ENCODE assay signal across 8 mouse cellular contexts in the genomic region with DNA sequence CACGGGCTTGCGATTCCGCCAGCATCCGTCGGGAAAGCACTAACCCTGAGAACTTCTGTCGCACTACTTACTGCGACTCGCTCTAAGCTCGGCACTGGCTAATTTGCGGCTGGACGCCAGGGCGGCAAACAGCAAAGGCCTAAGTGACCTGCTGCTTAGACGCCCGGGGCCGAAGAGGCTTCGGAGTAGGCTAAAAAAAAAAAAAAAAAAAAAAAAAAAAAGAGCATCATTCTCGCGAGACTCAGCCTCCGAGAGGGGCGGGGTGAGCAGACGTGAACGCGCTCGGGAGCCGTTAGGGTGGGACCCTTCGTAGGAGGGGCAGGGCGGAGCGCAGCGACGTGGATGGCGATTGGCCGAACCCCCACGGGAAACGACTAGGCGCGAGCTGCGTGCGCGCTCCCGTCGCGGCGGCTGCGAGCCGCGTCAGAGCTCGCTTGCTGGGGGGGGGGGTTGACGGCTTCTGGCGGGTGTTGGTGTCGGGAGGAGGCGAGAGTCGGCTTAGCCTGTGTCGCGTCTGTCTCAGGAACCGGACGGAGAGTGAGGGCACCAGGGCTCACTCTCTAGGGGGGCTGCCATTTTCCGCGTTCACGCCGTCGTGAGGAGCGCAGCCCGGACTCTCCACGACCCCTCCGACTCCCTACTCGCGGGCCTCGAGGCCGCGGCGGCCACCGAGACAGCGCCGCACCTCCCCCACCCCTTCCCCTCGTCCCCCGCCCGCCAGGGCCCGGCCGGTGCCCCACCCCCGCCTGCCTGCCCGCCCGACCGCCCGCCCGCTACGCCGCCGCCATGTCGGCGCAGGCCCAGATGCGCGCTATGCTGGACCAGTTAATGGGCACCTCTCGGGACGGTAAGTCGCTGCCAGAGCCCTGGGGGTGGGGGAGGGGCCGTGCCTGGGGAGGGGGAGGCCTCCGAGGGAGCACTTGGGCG. TPM values are rescaled to one million over a fixed set of nuclear protein-coding genes. Genes with fewer than 3 reads are reported as not detected.
A peak's percentile ranks its signal among the peaks of the same experiment; 100 is the strongest.
DNase-seq lines count a peak whose midpoint lies in the region; ATAC-seq lines count a peak whose summit lies in the region.

A gene (plus strand): TSS at position 273 of the 927 bp plus-strand sequence.

- peak; percentile 91 for ATAC-seq in heart, embryonic 13.5 days (ENCODE audit: extremely low read depth, insufficient number of reproducible peaks, low FRiP score, low TSS enrichment)
- peak; percentile 76 for ATAC-seq in liver, embryonic 12.5 days
- ATAC-seq in stomach, embryonic 15.5 days (ENCODE audit: insufficient read depth, low FRiP score, low read depth) = peak; percentile 89

- no peaks in the 10 kb centered on the region for H3K9me3 ChIP-seq in heart, embryonic 13.5 days
- H3K9me3 ChIP-seq in liver, embryonic 12.5 days (replicated peaks) = no peaks in the 10 kb centered on the region
- no peaks in the 10 kb centered on the region for H3K9me3 ChIP-seq in stomach, embryonic 15.5 days

- whole genome bisulfite sequencing in heart, embryonic 13.5 days = under 1% methylated on average over 97 of the region's 98 CpGs
- under 1% methylated on average over 80 of the region's 98 CpGs for WGBS in liver, embryonic 12.5 days (ENCODE audit: insufficient replicate concordance)
- WGBS in stomach, embryonic 15.5 days = under 1% methylated on average over 93 of the region's 98 CpGs

- H3K36me3 ChIP-seq in heart, embryonic 13.5 days = peaks cover 12% of the 10 kb centered on the region
- H3K36me3 ChIP-seq in liver, embryonic 12.5 days = peaks cover 23% of the 10 kb centered on the region
- no peaks in the 10 kb centered on the region for H3K36me3 ChIP-seq in stomach, embryonic 15.5 days

- peak within 1 kb of the TSS; percentile 99 for H3K27ac ChIP-seq in brown adipose tissue, adult 24 weeks (replicated peaks; ENCODE audit: low read depth, low read length)
- H3K27ac ChIP-seq in heart, embryonic 13.5 days (replicated peaks) = peak within 1 kb of the TSS; percentile 99
- peak within 1 kb of the TSS; percentile 100 for H3K27ac ChIP-seq in liver, embryonic 12.5 days
- peak within 1 kb of the TSS; percentile 100 for H3K27ac ChIP-seq in stomach, embryonic 15.5 days

- H3K27me3 ChIP-seq in heart, embryonic 13.5 days (replicated peaks) = no peaks in the 10 kb centered on the region
- H3K27me3 ChIP-seq in liver, embryonic 12.5 days (replicated peaks) = no peaks in the 10 kb centered on the region
- no peaks in the 10 kb centered on the region for H3K27me3 ChIP-seq in stomach, embryonic 15.5 days (replicated peaks)

- peak within 1 kb of the TSS; percentile 74 for H3K4me2 ChIP-seq in heart, embryonic 13.5 days
- peak within 1 kb of the TSS; percentile 77 for H3K4me2 ChIP-seq in liver, embryonic 12.5 days
- H3K4me2 ChIP-seq in stomach, embryonic 15.5 days = peak within 1 kb of the TSS; percentile 64

- H3K9ac ChIP-seq in heart, embryonic 13.5 days = peak within 1 kb of the TSS; percentile 96
- peak within 1 kb of the TSS; percentile 95 for H3K9ac ChIP-seq in liver, embryonic 12.5 days
- H3K9ac ChIP-seq in stomach, embryonic 15.5 days = peak within 1 kb of the TSS; percentile 82

- peaks cover 3% of the 10 kb centered on the region; the same call in 1 of the 2 replicates for H3K4me1 ChIP-seq in brown adipose tissue, adult 24 weeks (ENCODE audit: control insufficient read depth, insufficient read depth, insufficient read length, low read length)
- H3K4me1 ChIP-seq in heart, embryonic 13.5 days = peaks cover 43% of the 10 kb centered on the region
- peaks cover 38% of the 10 kb centered on the region for H3K4me1 ChIP-seq in liver, embryonic 12.5 days
- H3K4me1 ChIP-seq in stomach, embryonic 15.5 days = no peaks in the 10 kb centered on the region

- peak within 1 kb of the TSS; percentile 94 for H3K4me3 ChIP-seq in brown adipose tissue, adult 24 weeks (ENCODE audit: insufficient read depth, low read depth, low read length)
- peak within 1 kb of the TSS; percentile 72 for H3K4me3 ChIP-seq in heart, embryonic 13.5 days
- peak within 1 kb of the TSS; percentile 86 for H3K4me3 ChIP-seq in liver, embryonic 12.5 days
- H3K4me3 ChIP-seq in stomach, embryonic 15.5 days (replicated peaks) = peak within 1 kb of the TSS; percentile 77

- DNase-seq in CD4-positive, CD25-positive, alpha-beta regulatory T cell, adult 2 months (ENCODE audit: low read depth, low spot score) = peak; percentile 99
- DNase-seq in fat pad, adult 2 months (ENCODE audit: extremely low read depth, low read depth, low spot score) = peak; percentile 71
- peak; percentile 98 for DNase-seq in kidney, postnatal 10 days
- peak; percentile 95 to 97 for DNase-seq in natural killer cell, adult 2 months (ENCODE audit: low spot score in 2 of 2)

RNA-seq across cellular contexts. Expression of the gene that starts here (rescaled TPM):
- polyA plus RNA-seq in brown adipose tissue, adult 24 weeks (2012; ENCODE audit: insufficient read depth, insufficient read length, missing spikeins) = 68.4 and 83.5 TPM in 2 replicates
- 26.0 and 27.3 TPM in 2 replicates for polyA plus RNA-seq in heart, embryonic 13.5 days (2015; fragmentation: Nextera tagmentation; extraction: Ambion mirVana)
- 27.4 and 27.5 TPM in 2 replicates for polyA plus RNA-seq in liver, embryonic 12.5 days (2016; fragmentation: Nextera tagmentation; extraction: Ambion mirVana)
- polyA plus RNA-seq in stomach, embryonic 15.5 days (2015; fragmentation: Nextera tagmentation; extraction: Ambion mirVana) = 37.9 and 41.1 TPM in 2 replicates

Comparison
In these comparisons a context has a peak if more than half of its experiments do, and no peak if none do; other contexts are left out.
1. Peak in every context shown above with its lines: DNase-seq, ATAC-seq, H3K4me3 ChIP-seq and H3K27ac ChIP-seq.